Mouse (Mus musculus) duodenum, adult 2 months (tissue): Measurements from ENCODE around the gene Sval1. TPM values are rescaled to one million over a fixed set of nuclear protein-coding genes. Genes with fewer than 3 reads are reported as not detected.

Experiments used
- polyA plus RNA-seq: library from polyadenylated mRNA; depleted of rRNA; stranded (reverse); fragments of >200 nt; gene quantifications from 2 replicates; pipeline ENCODE4 v1.2.3, GENCODE M21; 2012; ENCODE audit warnings: low replicate concordance; rRNA removed

The Sval1 gene
- polyA plus RNA-seq: not detected in 2 replicates

GRCm38 (mm10) chr6:41951330-41951729 lies at the start of gene Sval1:
Gene Sval1 (plus strand): TSS chr6:41951630.

GRCm38 (mm10) chr6:41967840-41968239 lies 16.4 kb downstream of the Sval1 start, which contains the start of gene Sval3:
Gene Sval3 (plus strand): TSS chr6:41968140.

Other genes with a start within 250 kb of the Sval1 start
- 0.07 TPM in 1 of 2 replicates, not detected in the other for gene Kel, start 247.3 kb upstream of the Sval1 start, polyA plus RNA-seq
- gene Olfr459, start 176.5 kb upstream of the Sval1 start, polyA plus RNA-seq: not detected in 2 replicates
- gene Pip, start 104.1 kb upstream of the Sval1 start, polyA plus RNA-seq: not detected in 2 replicates
- not detected in 2 replicates for gene Sval2, start 98.6 kb upstream of the Sval1 start, polyA plus RNA-seq
- gene Sval3, start 16.5 kb downstream of the Sval1 start, polyA plus RNA-seq: not detected in 2 replicates
- not detected in 2 replicates for gene Sva, start 86.8 kb downstream of the Sval1 start, polyA plus RNA-seq
- gene Tas2r139, start 189.3 kb downstream of the Sval1 start, polyA plus RNA-seq: not detected in 2 replicates